Mouse (Mus musculus): ENCODE data around the gene Phf19.

Phf19 gene

GRCm38 (mm10) chr2:34941061-34941675 lies 27.3 kb upstream of the Phf19 start:
- in situ Hi-C loops (cut with MboI, MseI), result no loop called here

- in situ Hi-C loops (cut with MboI, MseI), result no loop called here
Measured at GRCm38 (mm10) chr2:34940246-34940645, 26.4 kb upstream of the Phf19 start.

- in situ Hi-C loops (cut with MboI, MseI), result no loop called here
Measured at GRCm38 (mm10) chr2:34938269-34939208, 24.7 kb upstream of the Phf19 start.

- in situ Hi-C loops (cut with MboI, MseI), result no loop called here
Measured at GRCm38 (mm10) chr2:34937460-34937859, 23.6 kb upstream of the Phf19 start.

GRCm38 (mm10) chr2:34927320-34927719 lies 13.5 kb upstream of the Phf19 start:
- in situ Hi-C loops (cut with MboI, MseI), result no loop called here

- in situ Hi-C loops (cut with MboI, MseI), result no loop called here
Measured at GRCm38 (mm10) chr2:34922729-34923128, 8.9 kb upstream of the Phf19 start.

GRCm38 (mm10) chr2:34920144-34920543 lies 6.3 kb upstream of the Phf19 start:
- in situ Hi-C loops (cut with MboI, MseI), result no loop called here

GRCm38 (mm10) chr2:34915103-34915502 lies 1.3 kb upstream of the Phf19 start:
- in situ Hi-C loops (cut with MboI, MseI), result no loop called here

- in situ Hi-C loops (cut with MboI, MseI), result loop anchor here (5.0 kb wide), 1 partner anchor 43 kb away; no protein-coding TSS in a partner anchor
Measured at GRCm38 (mm10) chr2:34914823-34915082, 927 bp upstream of the Phf19 start.

GRCm38 (mm10) chr2:34914069-34914822 lies 420 bp upstream of the Phf19 start:
- in situ Hi-C loops (cut with MboI, MseI), result loop anchor here (5.0 kb wide), 1 partner anchor 43 kb away; no protein-coding TSS in a partner anchor

GRCm38 (mm10) chr2:34912613-34913012 lies 1.2 kb downstream of the Phf19 start:
- in situ Hi-C loops (cut with MboI, MseI), result loop anchor here (5.0 kb wide), 1 partner anchor 45 kb away; no protein-coding TSS in a partner anchor

- in situ Hi-C loops (cut with MboI, MseI), result loop anchor here (5.0 kb wide), 1 partner anchor 45 kb away; no protein-coding TSS in a partner anchor
Measured at GRCm38 (mm10) chr2:34911871-34912270, 2.0 kb downstream of the Phf19 start.

- in situ Hi-C loops (cut with MboI, MseI), result loop anchor here (5.0 kb wide), 1 partner anchor 48 kb away; no protein-coding TSS in a partner anchor
Measured at GRCm38 (mm10) chr2:34909719-34910118, 4.1 kb downstream of the Phf19 start.

- in situ Hi-C loops (cut with MboI, MseI), result no loop called here
Measured at GRCm38 (mm10) chr2:34906861-34907604, 6.8 kb downstream of the Phf19 start.

GRCm38 (mm10) chr2:34906426-34906825 lies 7.4 kb downstream of the Phf19 start:
- in situ Hi-C loops (cut with MboI, MseI), result no loop called here

GRCm38 (mm10) chr2:34904849-34905542 lies 8.8 kb downstream of the Phf19 start:
- in situ Hi-C loops (cut with MboI, MseI), result no loop called here

GRCm38 (mm10) chr2:34903652-34904405 lies 10.0 kb downstream of the Phf19 start:
- in situ Hi-C loops (cut with MboI, MseI), result no loop called here

GRCm38 (mm10) chr2:34903191-34903590 lies 10.6 kb downstream of the Phf19 start:
- in situ Hi-C loops (cut with MboI, MseI), result no loop called here

GRCm38 (mm10) chr2:34902731-34903130 lies 11.1 kb downstream of the Phf19 start:
- in situ Hi-C loops (cut with MboI, MseI), result no loop called here

- in situ Hi-C loops (cut with MboI, MseI), result no loop called here
Measured at GRCm38 (mm10) chr2:34901726-34902125, 12.1 kb downstream of the Phf19 start.

All from T-helper 2 cell (primary cell).